Mouse (Mus musculus) MEL (cell line): ENCODE results near the gene Atg7.
"Not testable (repeated sequence)": the region's sequence is repeated elsewhere in the genome, so short reads cannot be mapped to it uniquely, and the experiment has no call there.

Experiments
- BHLHE40 ChIP-seq: IDR thresholded peaks from 2 replicates; pipeline ENCODE4 v1.6.1; 2012; ENCODE audit warnings: low read depth, mild to moderate bottlenecking, inconsistent platforms, low read length, improper control_type of control experiment, borderline replicate concordance
- CHD2 ChIP-seq: IDR thresholded peaks from 2 replicates; pipeline ENCODE4 v1.6.1; 2011; ENCODE audit warnings: low read length, improper control_type of control experiment
- CTCF ChIP-seq, 3 experiments: IDR thresholded peaks in 2 of 3; conservative IDR thresholded peaks in 1 of 3; 2 replicates each; pipeline ENCODE4 v1.5.1; 2011 to 2012; ENCODE audit warnings: low read length in 3 of 3, low read depth in 2 of 3, mild to moderate bottlenecking in 2 of 3, improper control_type of control experiment in 1 of 3, inconsistent platforms in 1 of 3, mixed read lengths in 1 of 3, moderate library complexity in 1 of 3; ENCODE audit not compliant: control insufficient read depth in 1 of 3, insufficient read depth in 1 of 3, poor library complexity in 1 of 3, severe bottlenecking in 1 of 3
- E2F4 ChIP-seq: IDR thresholded peaks from 2 replicates; pipeline ENCODE4 v1.6.1; 2011; ENCODE audit warnings: low read depth, low read length, improper control_type of control experiment, borderline replicate concordance
- EP300 ChIP-seq, 2 experiments: IDR thresholded peaks; 2 replicates each; pipeline ENCODE4 v1.6.1; 2011; ENCODE audit warnings: improper control_type of control experiment in 2 of 2, low read length in 2 of 2, low read depth in 1 of 2, mild to moderate bottlenecking in 1 of 2
- JUND ChIP-seq: IDR thresholded peaks from 2 replicates; pipeline ENCODE4 v1.6.1; 2011; ENCODE audit warnings: low read depth, mild to moderate bottlenecking, improper control_type of control experiment, low read length
- KAT2A ChIP-seq: conservative IDR thresholded peaks from 2 replicates; pipeline ENCODE4 v1.6.1; 2012; ENCODE audit warnings: low read depth, low read length, improper control_type of control experiment, inconsistent platforms
- POLR2AphosphoS2 ChIP-seq: IDR thresholded peaks from 2 replicates; pipeline ENCODE4 v1.6.1; 2011; ENCODE audit warnings: low read length, improper control_type of control experiment
- POLR2AphosphoS5 ChIP-seq: IDR thresholded peaks from 2 replicates; pipeline ENCODE4 v1.6.1; 2012; ENCODE audit warnings: low read depth, borderline replicate concordance, mild to moderate bottlenecking, inconsistent platforms, low read length, moderate library complexity, mixed read lengths
- TCF12 ChIP-seq: IDR thresholded peaks from 2 replicates; pipeline ENCODE4 v1.6.1; 2014; ENCODE audit warnings: low read depth, mild to moderate bottlenecking, inconsistent platforms, low read length, improper control_type of control experiment, moderate library complexity

- not testable (repeated sequence) for TF ChIP-seq KAT2A; EP300 (IDR thresholded peaks at IDR 0.05; ENCODE audit: low read depth in 1 of 2, low read length in 2 of 2); CHD2; JUND; BHLHE40; CTCF (IDR thresholded peaks at IDR 0.05 in 2 of 3, conservative IDR thresholded peaks at IDR 0.05 in 1 of 3; ENCODE audit: control insufficient read depth in 1 of 3, insufficient read depth in 1 of 3, low read depth in 2 of 3, low read length in 3 of 3, poor library complexity in 1 of 3, severe bottlenecking in 1 of 3); POLR2AphosphoS5; E2F4; POLR2AphosphoS2; TCF12
Observed at GRCm38 (mm10) chr6:114614076-114614475, 28.8 kb upstream of the Atg7 start.
